Mouse (Mus musculus): ENCODE data around the gene Usp2. TPM values are rescaled to one million over a fixed set of nuclear protein-coding genes. Genes with fewer than 3 reads are reported as not detected.
"Not testable (repeated sequence)": the region's sequence is repeated elsewhere in the genome, so short reads cannot be mapped to it uniquely, and the experiment has no call there.

Usp2 gene
- total RNA-seq, 1 experiment from 2014 or later, result 5.6 TPM

DNA sequence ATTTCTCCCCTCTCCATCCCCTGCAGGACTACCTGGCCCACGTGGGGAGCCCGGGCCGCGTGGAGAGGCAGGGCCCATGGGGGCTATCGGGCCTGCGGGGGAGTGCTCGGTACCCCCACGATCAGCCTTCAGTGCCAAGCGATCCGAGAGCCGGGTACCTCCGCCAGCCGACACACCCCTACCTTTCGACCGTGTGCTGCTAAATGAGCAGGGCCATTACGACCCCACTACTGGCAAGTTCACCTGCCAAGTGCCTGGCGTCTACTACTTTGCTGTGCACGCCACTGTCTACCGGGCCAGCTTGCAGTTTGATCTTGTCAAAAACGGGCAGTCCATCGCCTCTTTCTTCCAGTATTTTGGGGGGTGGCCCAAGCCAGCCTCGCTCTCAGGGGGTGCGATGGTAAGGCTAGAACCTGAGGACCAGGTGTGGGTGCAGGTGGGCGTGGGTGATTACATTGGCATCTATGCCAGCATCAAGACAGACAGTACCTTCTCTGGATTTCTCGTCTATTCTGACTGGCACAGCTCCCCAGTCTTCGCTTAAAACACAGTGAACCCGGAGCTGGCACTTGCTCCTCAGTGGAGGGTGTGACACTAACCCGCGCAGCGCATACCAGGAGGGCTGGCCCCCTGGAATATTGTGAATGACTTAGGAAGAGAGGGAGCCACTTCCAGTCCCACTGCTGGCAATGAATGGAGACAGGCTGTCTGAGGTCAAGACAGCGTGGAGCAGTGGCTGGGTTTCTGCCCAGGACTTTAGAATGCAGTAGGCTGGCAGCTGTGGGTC is 41.6 kb downstream of the Usp2 start:
- no peak for ATAC-seq (replicated peaks; ENCODE audit: insufficient number of reproducible peaks, low FRiP score, low TSS enrichment, poor library complexity, severe bottlenecking)

DNA sequence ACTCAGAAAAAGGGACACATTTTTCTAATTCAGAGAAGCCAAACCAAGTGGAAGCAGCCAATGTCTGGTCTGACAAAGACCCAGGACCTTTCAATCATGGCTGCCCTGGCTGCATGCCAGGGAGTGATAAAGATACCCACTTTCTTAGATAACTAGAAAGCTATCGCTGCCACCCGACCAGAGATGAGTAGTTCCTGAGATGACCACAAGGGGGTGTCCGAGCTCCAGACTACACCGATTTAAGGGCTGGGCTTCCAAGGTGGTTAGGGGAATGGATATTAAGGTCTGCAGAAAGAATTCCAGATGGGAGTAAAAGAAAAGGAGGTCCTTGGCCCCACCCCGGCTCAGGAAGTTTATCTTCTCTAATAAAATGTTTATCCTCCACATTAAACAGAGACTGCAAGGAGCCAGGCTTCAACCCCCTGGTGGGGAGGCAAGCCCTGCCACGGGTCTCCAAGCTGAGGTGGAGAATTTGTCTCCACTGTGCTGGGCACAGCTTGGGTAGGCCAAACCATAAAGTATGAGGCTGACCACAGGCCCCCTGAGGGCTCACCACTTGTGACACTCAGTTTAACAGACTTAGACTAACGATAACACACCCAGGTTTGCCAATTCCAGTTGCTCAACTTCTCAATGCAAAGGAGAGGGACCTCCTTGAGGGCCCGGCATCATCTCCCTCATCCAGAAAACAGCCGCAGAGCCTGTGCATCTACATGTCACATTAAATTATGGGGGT is 42.7 kb downstream of the Usp2 start:
- peak; percentile 23; the same call in 1 of the 2 replicates for ATAC-seq (replicated peaks; ENCODE audit: insufficient number of reproducible peaks, low FRiP score, low TSS enrichment, poor library complexity, severe bottlenecking)

DNA sequence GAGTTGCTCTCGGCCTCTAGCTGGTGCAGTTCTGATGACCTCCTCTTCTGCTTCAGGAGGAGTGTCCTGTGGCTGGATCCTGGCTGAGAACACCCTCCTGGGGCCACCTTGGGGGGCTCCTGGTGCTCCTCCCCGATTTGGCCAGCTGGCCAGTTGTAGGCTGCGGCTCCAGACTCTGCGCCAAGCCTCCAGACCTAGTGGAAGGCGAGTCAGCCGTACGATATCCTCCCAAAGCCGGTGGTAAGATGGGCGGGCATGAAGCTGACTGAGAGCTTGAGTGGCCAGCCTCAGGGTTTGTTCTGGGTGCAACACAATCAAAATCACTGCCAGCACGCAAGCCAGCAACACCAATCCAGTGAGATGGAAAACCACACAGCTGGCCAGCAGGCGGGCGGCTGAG is 45.1 kb downstream of the Usp2 start:
- not testable (repeated sequence) for ATAC-seq (replicated peaks; ENCODE audit: insufficient number of reproducible peaks, low FRiP score, low TSS enrichment, poor library complexity, severe bottlenecking)

DNA sequence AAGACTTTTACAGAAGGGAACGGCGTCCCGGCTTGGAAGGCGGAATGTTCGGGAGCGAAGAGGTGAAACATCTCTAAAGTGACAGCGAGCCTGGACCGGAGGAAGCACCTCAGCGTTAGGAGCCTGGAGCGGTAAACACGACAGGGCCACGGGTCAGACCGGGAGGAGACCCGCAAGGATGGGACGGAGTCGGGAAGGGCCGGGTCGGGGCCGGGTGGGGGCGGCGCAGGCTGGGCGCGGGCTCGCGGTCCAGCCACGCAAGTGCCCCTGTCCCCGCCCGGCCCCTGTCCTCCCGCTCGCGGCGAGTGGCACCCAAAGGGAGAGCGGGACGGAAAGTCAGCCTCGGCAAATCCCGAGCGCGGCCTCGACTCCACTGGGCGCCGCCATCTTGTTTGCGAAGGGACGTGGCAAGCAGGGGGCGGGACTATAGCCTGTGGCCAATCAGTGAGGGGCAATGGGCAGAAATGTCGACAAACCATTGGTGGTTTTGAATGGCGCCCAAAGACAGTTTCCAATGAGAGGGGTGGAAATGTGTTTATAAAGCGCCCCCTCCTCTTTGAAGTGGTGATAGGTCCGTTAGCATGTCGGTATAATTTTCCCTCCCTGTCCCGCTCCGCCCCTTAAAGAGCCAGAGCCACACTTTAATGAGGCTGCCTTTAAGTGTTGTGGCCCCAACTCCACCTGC is 46.4 kb downstream of the Usp2 start, which contains the start of the genes Gm49380 and Rnf26:
Gene Gm49380, minus strand, starts transcription at position 396 of the 685 bp plus-strand sequence.
Gene Rnf26, minus strand, starts transcription at position 413 of the 685 bp plus-strand sequence.
- ATAC-seq (replicated peaks; ENCODE audit: insufficient number of reproducible peaks, low FRiP score, low TSS enrichment, poor library complexity, severe bottlenecking), result peak; percentile 94

DNA sequence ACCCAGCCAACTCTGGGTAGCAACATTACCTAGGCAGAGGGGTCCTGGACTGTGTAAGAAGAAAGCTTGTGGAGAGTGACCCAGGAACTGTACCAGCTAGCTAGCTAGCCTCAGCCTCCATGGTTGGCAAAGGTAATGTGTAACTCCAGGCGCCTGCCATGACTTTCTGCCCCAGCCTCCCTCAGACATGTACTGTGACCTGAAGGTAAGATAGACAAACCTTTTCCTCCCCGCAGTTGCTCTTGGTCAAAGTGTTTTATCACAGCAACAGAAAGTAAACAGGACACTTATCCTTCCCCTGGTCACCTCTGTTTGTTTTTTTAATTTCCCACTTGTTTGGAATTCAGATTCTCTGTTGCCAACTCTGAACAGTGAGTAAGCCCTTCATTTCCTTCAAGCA is 47.6 kb downstream of the Usp2 start:
- no peak for ATAC-seq (replicated peaks; ENCODE audit: insufficient number of reproducible peaks, low FRiP score, low TSS enrichment, poor library complexity, severe bottlenecking)

DNA sequence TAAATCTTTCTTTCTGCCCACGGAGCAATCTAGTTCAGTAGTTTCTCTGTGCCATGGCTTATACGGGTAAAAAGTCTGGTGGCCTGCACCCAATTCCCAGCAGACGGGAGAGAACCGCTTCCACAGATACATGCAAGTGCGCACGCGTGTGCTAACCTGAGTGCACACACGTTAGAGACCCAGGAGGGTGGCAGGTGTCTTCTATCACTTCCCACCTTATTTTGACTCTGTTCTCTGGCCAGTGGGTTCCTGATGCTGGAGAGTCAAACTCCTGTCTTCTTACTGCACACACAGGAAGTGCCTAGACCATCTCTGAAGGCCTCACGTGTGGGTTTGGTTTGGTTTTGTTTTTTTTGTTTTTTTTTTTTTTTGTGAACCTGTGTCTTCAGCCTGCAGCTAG is 48.8 kb downstream of the Usp2 start:
- no peak for ATAC-seq (replicated peaks; ENCODE audit: insufficient number of reproducible peaks, low FRiP score, low TSS enrichment, poor library complexity, severe bottlenecking)

DNA sequence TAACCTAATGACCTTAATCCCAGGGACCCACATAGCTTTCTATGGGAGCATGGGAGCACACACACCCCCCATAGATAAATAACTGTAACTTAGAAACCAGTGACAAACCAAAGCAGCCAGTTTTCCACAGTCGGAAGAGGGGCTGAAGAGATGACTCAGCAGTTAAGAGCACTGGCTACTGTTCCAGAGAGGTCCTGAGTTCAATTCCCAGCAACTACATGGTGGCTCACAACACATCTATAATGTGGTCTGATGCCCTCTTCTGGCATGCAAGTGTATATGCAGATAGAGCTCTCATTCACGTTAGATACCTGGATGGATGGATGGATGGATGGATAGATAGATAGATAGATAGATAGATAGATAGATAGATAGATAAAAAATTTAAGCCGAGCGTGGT is 49.4 kb downstream of the Usp2 start:
- ATAC-seq (replicated peaks; ENCODE audit: insufficient number of reproducible peaks, low FRiP score, low TSS enrichment, poor library complexity, severe bottlenecking), result no peak

DNA sequence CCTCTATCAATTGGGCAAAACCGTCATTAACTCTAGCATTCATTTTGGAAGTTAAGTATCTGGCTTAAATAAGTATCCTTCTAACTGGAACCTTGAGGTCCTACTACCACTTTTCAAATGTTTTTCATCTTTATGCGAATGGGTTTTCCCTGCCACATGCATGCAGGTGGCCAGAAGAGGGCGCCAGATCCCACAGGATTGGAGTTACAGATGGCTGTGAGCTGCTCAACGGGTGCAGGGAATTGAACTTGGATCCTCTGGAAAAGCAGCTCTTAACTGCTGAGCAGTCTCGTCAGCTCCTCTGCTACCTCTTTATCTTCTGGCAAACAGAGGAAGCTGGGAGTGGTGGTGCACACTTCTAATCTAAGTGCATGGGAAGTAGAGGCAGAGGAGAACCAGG is 52.2 kb downstream of the Usp2 start:
- ATAC-seq (replicated peaks; ENCODE audit: insufficient number of reproducible peaks, low FRiP score, low TSS enrichment, poor library complexity, severe bottlenecking), result peak; percentile 55; the same call in 1 of the 2 replicates

DNA sequence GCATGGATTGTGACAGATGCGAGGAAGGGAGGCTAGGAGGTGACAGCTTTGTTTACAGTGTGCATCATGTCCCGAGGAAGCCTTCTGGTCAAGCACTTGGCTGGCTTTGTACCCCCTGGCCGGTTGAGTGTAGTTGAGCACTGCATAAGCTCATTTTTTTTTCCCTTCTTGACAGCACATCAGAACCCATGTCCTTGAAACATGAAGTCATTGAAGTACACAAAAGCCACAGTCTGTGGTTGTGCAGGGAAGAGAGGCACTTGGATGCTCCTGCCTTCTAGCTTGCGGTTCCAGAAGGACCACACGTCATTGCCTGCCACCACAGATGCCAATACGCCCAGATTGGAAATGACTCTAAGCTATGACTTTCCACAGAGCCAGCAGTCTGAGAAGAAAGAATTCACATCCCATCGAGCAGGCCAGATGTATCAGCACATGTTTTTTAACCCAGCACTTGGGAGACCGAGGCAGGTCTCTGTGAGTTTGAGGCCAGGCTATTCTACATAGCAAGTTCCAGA is 53.2 kb downstream of the Usp2 start:
- ATAC-seq (replicated peaks; ENCODE audit: insufficient number of reproducible peaks, low FRiP score, low TSS enrichment, poor library complexity, severe bottlenecking), result no peak

DNA sequence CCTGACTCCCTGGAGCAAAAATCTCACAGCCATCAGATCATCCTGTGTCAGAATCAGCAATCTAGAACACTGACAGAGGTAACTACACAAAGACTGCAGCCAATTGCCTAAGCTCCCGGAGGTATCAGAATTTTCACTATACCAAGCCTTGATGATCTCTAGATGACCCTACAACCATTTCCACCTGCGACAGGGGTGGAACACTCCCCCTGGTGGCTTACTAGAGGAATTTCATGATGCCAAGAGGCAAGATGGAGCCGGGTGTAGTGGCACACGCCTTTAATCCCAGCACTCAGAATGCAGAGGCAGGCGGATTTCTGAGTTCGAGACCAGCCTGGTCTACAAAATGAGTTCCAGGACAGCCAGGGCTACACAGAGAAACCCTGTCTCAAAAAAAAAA is 57.5 kb downstream of the Usp2 start:
- no peak for ATAC-seq (replicated peaks; ENCODE audit: insufficient number of reproducible peaks, low FRiP score, low TSS enrichment, poor library complexity, severe bottlenecking)

DNA sequence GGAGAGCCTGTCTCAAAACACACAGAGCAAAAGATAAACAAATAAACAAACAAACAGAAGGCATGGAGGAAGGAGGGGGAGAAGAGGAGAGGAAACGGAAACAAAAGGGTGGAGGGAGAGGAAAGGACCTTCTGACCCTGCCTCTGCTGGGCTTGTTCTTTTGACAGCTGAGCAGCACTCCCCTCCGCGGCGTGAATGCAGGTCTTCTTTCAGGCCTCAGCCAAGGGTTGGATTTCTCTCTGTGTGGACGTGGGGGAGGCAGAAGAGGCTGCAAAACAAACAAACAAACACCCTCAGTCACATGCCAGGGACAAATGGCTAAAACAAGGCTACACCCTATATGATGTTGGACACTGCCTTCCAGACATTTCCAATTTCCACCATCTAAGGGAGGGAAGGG is 58.2 kb downstream of the Usp2 start:
- no peak for ATAC-seq (replicated peaks; ENCODE audit: insufficient number of reproducible peaks, low FRiP score, low TSS enrichment, poor library complexity, severe bottlenecking)

DNA sequence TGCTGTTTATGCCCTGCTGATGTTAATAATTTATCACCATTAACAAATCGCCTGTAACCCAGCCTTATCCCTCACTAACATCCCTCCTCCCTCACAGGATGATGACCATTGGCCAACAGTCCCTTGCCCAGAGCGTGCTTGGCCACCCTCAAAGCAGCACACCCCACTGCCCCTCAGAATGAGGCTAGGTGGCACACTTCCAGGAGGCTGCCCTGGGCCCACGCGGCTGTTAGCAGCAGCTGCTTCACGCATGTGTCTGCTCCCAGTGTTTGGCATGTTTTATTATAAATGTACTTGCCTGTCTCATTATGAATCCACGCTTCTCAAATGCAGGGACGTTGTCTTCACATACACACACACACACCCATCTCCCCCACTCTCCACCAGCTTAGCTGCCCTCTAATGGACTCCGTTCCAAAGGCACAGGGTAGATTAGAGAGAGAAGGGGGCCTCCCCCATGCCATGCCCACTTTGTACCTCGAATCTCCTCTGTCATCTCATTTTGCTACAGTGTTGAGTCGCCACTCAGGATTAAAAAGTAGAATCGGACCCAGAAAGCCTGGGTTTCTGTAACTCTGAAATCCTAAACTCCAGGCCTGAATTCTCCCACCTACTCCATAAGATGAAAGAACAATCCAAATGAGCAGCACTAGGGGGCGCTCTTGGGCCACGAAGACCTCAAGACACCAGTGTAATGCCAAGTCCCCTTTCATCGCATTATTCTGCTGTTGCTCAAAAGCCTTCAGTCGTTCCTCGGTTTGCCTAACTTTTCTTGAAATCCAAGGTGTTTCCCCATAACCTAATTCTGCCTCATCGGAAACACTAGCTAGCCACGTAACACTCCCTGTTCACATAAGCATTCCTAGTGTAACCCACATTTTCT is 59.0 kb downstream of the Usp2 start:
- peak; percentile 72; the same call in 1 of the 2 replicates for ATAC-seq (replicated peaks; ENCODE audit: insufficient number of reproducible peaks, low FRiP score, low TSS enrichment, poor library complexity, severe bottlenecking)

DNA sequence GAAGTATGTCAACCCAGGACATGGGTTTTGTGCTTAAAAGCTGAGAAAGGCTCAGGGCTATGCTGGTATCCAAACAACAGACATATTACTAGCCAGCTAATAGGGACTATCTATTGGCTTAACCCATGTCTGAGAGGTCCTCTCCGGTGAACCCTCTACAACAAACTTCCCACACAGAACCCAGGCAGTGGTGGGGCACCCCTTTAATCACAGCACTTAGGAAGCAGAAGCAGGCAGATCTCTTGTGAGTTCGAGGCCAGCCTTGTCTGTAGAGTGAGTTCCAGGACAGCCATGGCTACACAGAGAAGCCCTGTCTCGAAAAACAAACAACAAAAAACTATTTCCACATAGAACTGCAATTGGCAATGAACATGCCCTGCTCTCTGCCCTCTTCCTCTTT is 59.9 kb downstream of the Usp2 start:
- ATAC-seq (replicated peaks; ENCODE audit: insufficient number of reproducible peaks, low FRiP score, low TSS enrichment, poor library complexity, severe bottlenecking), result no peak

DNA sequence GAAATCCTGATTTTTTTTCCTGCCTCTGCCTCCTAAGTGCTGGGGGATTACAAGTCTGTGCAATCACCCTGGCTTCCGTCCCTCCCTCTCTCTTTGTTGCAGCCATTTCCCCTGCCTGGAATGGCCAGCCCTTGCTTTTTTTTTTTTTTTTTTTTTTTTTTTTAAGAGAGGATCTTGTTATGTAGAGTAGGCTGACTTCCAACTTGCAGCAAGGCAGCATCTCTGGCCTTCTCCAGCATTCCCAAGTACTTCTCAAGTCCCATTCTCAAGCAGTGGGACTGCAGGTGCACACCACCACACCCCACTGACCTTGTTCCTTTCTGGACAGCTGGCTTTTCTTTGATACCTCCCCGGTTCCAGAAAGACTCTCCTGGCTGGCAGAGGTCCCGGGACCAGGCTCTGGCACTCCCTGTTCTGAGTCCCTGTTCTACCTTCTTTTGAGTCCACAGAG is 60.6 kb downstream of the Usp2 start:
- ATAC-seq (replicated peaks; ENCODE audit: insufficient number of reproducible peaks, low FRiP score, low TSS enrichment, poor library complexity, severe bottlenecking), result no peak

DNA sequence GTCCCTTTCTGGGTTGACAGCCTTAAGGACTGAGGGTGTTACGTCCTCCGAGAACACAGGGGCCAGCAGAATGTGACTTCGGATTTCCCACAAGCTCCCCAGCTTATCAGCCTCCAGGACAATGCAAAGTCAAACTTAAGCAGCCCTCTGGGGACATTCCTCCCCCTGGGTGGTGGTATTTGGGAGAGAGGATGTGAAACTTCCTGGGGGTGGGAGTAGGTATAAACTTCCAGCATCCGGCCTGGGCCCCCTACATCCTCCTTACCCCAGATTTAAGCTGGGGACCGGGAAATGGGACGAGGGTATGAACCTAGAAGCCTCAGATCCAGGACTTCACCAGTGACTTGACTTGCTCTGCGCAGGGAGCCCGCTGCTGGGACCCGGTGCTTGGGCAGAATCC is 62.8 kb downstream of the Usp2 start:
- ATAC-seq (replicated peaks; ENCODE audit: insufficient number of reproducible peaks, low FRiP score, low TSS enrichment, poor library complexity, severe bottlenecking), result no peak

DNA sequence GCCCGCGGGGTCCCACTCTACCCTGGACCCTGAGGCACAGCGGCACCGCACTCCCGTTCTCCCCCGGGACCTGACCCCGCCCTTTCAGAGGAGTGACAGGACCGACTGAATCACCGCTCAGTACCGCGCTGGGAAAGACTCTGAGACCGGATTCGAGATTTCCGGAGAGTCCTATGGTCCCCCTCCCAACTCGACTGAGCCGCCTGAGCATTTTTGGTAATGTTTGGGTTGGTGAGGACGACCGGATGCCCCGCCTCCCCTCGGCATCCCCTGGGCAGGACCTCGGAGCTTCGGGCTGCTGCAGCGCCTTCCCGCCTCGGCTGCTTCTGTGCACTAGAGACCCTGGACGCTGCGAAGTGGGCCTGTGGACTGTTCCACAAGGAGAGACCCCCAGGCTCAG is 63.2 kb downstream of the Usp2 start:
- ATAC-seq (replicated peaks; ENCODE audit: insufficient number of reproducible peaks, low FRiP score, low TSS enrichment, poor library complexity, severe bottlenecking), result peak; percentile 28; the same call in 1 of the 2 replicates

DNA sequence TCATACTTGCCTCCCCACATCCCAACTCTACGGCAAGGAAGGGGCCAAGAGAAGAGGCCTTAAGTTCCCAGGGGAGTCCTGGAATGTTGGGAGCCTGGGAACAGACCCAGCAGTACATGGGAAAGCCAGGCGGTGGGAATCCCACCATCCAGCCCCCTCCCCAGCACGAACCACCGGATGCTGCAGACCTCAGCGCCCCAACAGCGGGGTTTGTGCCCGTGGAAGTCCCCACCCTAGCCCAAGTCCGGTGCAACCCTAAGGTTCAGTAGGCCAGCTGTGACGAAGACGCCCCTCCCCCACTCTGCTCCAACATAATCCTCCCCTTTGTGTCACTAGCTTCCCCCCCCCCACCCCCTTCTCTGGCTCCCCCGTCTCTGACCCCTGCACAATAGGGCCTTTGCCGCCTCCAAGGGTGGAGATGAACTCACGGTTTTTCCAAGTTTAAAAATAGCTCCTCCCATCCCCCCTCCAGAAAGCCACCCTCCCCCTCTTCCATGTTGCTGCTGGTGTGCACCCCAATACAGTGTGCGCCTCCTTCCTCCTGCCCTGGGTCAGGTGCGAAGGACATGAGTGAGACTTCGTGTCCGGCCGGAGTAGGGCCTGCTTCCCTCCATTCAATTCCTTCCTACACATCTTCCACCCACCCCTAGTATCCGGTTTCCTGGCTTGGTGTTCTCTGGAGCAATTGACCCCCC is 63.9 kb downstream of the Usp2 start:
- no peak for ATAC-seq (replicated peaks; ENCODE audit: insufficient number of reproducible peaks, low FRiP score, low TSS enrichment, poor library complexity, severe bottlenecking)

DNA sequence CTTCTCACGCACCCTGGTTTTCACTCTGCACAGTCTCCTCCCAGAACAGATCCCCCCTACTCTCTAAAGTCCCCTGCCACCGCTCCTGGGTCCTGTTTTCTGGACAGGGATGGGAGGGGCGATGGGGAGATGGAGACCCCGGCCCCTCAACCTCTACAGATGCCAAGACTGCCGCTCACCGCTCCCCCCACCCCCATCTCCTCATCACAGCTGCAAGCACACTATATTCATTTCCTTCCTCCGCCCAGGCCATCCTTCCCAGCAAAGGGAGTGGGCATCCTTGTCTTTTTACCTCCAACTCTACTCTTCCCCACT is 64.4 kb downstream of the Usp2 start:
- ATAC-seq (replicated peaks; ENCODE audit: insufficient number of reproducible peaks, low FRiP score, low TSS enrichment, poor library complexity, severe bottlenecking), result no peak

Data from monocyte, adult 5-6 weeks (primary cell).